Mouse (Mus musculus) kidney, postnatal 10 days (tissue): ENCODE measurements around the gene Rnf141.

Experiments
- DNase-seq: peaks from one replicate; pipeline ENCODE4 v3.0.0; 2021; ENCODE audit warnings: mixed read lengths

Rnf141 gene

GRCm38 (mm10) chr7:110843916-110844874, at the start of gene Rnf141:
Rnf141 (minus strand) TSS chr7:110844457.
- DNase-seq = peak; percentile 97

- peak; percentile 71 for DNase-seq
Measured at GRCm38 (mm10) chr7:110891501-110891986, 47.3 kb upstream of the Rnf141 start.

GRCm38 (mm10) chr7:110881746-110882333, 37.6 kb upstream of the Rnf141 start:
- DNase-seq = no peak

- no peak for DNase-seq
Measured at GRCm38 (mm10) chr7:110878028-110878427, 33.8 kb upstream of the Rnf141 start.

GRCm38 (mm10) chr7:110876965-110877364, 32.7 kb upstream of the Rnf141 start:
- peak; percentile 65 for DNase-seq

- DNase-seq = no peak
Measured at GRCm38 (mm10) chr7:110868807-110869206, 24.6 kb upstream of the Rnf141 start.

- no peak for DNase-seq
Measured at GRCm38 (mm10) chr7:110867116-110867515, 22.9 kb upstream of the Rnf141 start.

- DNase-seq = no peak
Measured at GRCm38 (mm10) chr7:110866021-110866420, 21.8 kb upstream of the Rnf141 start.

GRCm38 (mm10) chr7:110865570-110865969, 21.3 kb upstream of the Rnf141 start:
- DNase-seq = no peak

- DNase-seq = peak; percentile 64
Measured at GRCm38 (mm10) chr7:110865038-110865437, 20.8 kb upstream of the Rnf141 start.

GRCm38 (mm10) chr7:110862751-110863289, 18.6 kb upstream of the Rnf141 start, which contains the start of gene Lyve1:
Lyve1 (minus strand) TSS chr7:110863239.
- no peak for DNase-seq

- no peak for DNase-seq
Measured at GRCm38 (mm10) chr7:110860129-110860528, 15.9 kb upstream of the Rnf141 start.

GRCm38 (mm10) chr7:110855604-110856003, 11.3 kb upstream of the Rnf141 start:
- no peak for DNase-seq

GRCm38 (mm10) chr7:110854927-110855546, 10.8 kb upstream of the Rnf141 start:
- DNase-seq = no peak

GRCm38 (mm10) chr7:110854519-110854918, 10.3 kb upstream of the Rnf141 start:
- no peak for DNase-seq

- DNase-seq = peak; percentile 31
Measured at GRCm38 (mm10) chr7:110853611-110854010, 9.4 kb upstream of the Rnf141 start.

GRCm38 (mm10) chr7:110851541-110852203, 7.4 kb upstream of the Rnf141 start:
- no peak for DNase-seq

- no peak for DNase-seq
Measured at GRCm38 (mm10) chr7:110848371-110848770, 4.1 kb upstream of the Rnf141 start.

GRCm38 (mm10) chr7:110847321-110847720, 3.1 kb upstream of the Rnf141 start:
- DNase-seq = no peak

- no peak for DNase-seq
Measured at GRCm38 (mm10) chr7:110840332-110840731, 3.9 kb downstream of the Rnf141 start.

- DNase-seq = no peak
Measured at GRCm38 (mm10) chr7:110834522-110834921, 9.7 kb downstream of the Rnf141 start.

GRCm38 (mm10) chr7:110834018-110834417, 10.2 kb downstream of the Rnf141 start:
- DNase-seq = no peak
